Mouse (Mus musculus): ENCODE results near the gene S100a2. TPM values are rescaled to one million over a fixed set of nuclear protein-coding genes. Genes with fewer than 3 reads are reported as not detected.

Gene S100a2
- not detected in 2 replicates for total RNA-seq (2017)

- no peak for ATAC-seq (replicated peaks in 1 of 2; ENCODE audit: insufficient read depth in 1 of 2, low FRiP score in 2 of 2, low TSS enrichment in 1 of 2, low read depth in 1 of 2, poor library complexity in 2 of 2, severe bottlenecking in 2 of 2)
Observed at GRCm38 (mm10) chr3:90589947-90590346, at the start of gene S100a2. S100a2 (plus strand) TSS chr3:90590247.

GRCm38 (mm10) chr3:90540904-90541303 is 49.1 kb upstream of the S100a2 start:
- no peak for ATAC-seq (replicated peaks in 1 of 2; ENCODE audit: insufficient read depth in 1 of 2, low FRiP score in 2 of 2, low TSS enrichment in 1 of 2, low read depth in 1 of 2, poor library complexity in 2 of 2, severe bottlenecking in 2 of 2)

- ATAC-seq (replicated peaks in 1 of 2; ENCODE audit: insufficient read depth in 1 of 2, low FRiP score in 2 of 2, low TSS enrichment in 1 of 2, low read depth in 1 of 2, poor library complexity in 2 of 2, severe bottlenecking in 2 of 2) = no peak
Observed at GRCm38 (mm10) chr3:90549676-90550420, 40.2 kb upstream of the S100a2 start.

GRCm38 (mm10) chr3:90550421-90550790 is 39.6 kb upstream of the S100a2 start:
- ATAC-seq (replicated peaks in 1 of 2; ENCODE audit: insufficient read depth in 1 of 2, low FRiP score in 2 of 2, low TSS enrichment in 1 of 2, low read depth in 1 of 2, poor library complexity in 2 of 2, severe bottlenecking in 2 of 2) = no peak

GRCm38 (mm10) chr3:90552231-90552630 is 37.8 kb upstream of the S100a2 start:
- no peak for ATAC-seq (replicated peaks in 1 of 2; ENCODE audit: insufficient read depth in 1 of 2, low FRiP score in 2 of 2, low TSS enrichment in 1 of 2, low read depth in 1 of 2, poor library complexity in 2 of 2, severe bottlenecking in 2 of 2)

- no peak for ATAC-seq (replicated peaks in 1 of 2; ENCODE audit: insufficient read depth in 1 of 2, low FRiP score in 2 of 2, low TSS enrichment in 1 of 2, low read depth in 1 of 2, poor library complexity in 2 of 2, severe bottlenecking in 2 of 2)
Observed at GRCm38 (mm10) chr3:90555954-90556353, 34.1 kb upstream of the S100a2 start.

- no peak for ATAC-seq (replicated peaks in 1 of 2; ENCODE audit: insufficient read depth in 1 of 2, low FRiP score in 2 of 2, low TSS enrichment in 1 of 2, low read depth in 1 of 2, poor library complexity in 2 of 2, severe bottlenecking in 2 of 2)
Observed at GRCm38 (mm10) chr3:90560008-90560628, 29.9 kb upstream of the S100a2 start, which contains the start of gene S100a3. S100a3 (plus strand) TSS chr3:90560578.

- no peak for ATAC-seq (replicated peaks in 1 of 2; ENCODE audit: insufficient read depth in 1 of 2, low FRiP score in 2 of 2, low TSS enrichment in 1 of 2, low read depth in 1 of 2, poor library complexity in 2 of 2, severe bottlenecking in 2 of 2)
Observed at GRCm38 (mm10) chr3:90574691-90575090, 15.4 kb upstream of the S100a2 start.

- no peak for ATAC-seq (replicated peaks in 1 of 2; ENCODE audit: insufficient read depth in 1 of 2, low FRiP score in 2 of 2, low TSS enrichment in 1 of 2, low read depth in 1 of 2, poor library complexity in 2 of 2, severe bottlenecking in 2 of 2)
Observed at GRCm38 (mm10) chr3:90575320-90575719, 14.7 kb upstream of the S100a2 start.

GRCm38 (mm10) chr3:90576351-90577001 is 13.6 kb upstream of the S100a2 start:
- ATAC-seq (replicated peaks in 1 of 2; ENCODE audit: insufficient read depth in 1 of 2, low FRiP score in 2 of 2, low TSS enrichment in 1 of 2, low read depth in 1 of 2, poor library complexity in 2 of 2, severe bottlenecking in 2 of 2) = no peak

- no peak for ATAC-seq (replicated peaks in 1 of 2; ENCODE audit: insufficient read depth in 1 of 2, low FRiP score in 2 of 2, low TSS enrichment in 1 of 2, low read depth in 1 of 2, poor library complexity in 2 of 2, severe bottlenecking in 2 of 2)
Observed at GRCm38 (mm10) chr3:90579433-90579832, 10.6 kb upstream of the S100a2 start.

- ATAC-seq (replicated peaks in 1 of 2; ENCODE audit: insufficient read depth in 1 of 2, low FRiP score in 2 of 2, low TSS enrichment in 1 of 2, low read depth in 1 of 2, poor library complexity in 2 of 2, severe bottlenecking in 2 of 2) = no peak
Observed at GRCm38 (mm10) chr3:90581141-90581540, 8.9 kb upstream of the S100a2 start.

- no peak for ATAC-seq (replicated peaks in 1 of 2; ENCODE audit: insufficient read depth in 1 of 2, low FRiP score in 2 of 2, low TSS enrichment in 1 of 2, low read depth in 1 of 2, poor library complexity in 2 of 2, severe bottlenecking in 2 of 2)
Observed at GRCm38 (mm10) chr3:90582156-90582555, 7.9 kb upstream of the S100a2 start.

- ATAC-seq (replicated peaks in 1 of 2; ENCODE audit: insufficient read depth in 1 of 2, low FRiP score in 2 of 2, low TSS enrichment in 1 of 2, low read depth in 1 of 2, poor library complexity in 2 of 2, severe bottlenecking in 2 of 2) = no peak
Observed at GRCm38 (mm10) chr3:90582556-90582955, 7.5 kb upstream of the S100a2 start.

- no peak for ATAC-seq (replicated peaks in 1 of 2; ENCODE audit: insufficient read depth in 1 of 2, low FRiP score in 2 of 2, low TSS enrichment in 1 of 2, low read depth in 1 of 2, poor library complexity in 2 of 2, severe bottlenecking in 2 of 2)
Observed at GRCm38 (mm10) chr3:90583893-90584292, 6.2 kb upstream of the S100a2 start.

GRCm38 (mm10) chr3:90585595-90585994 is 4.5 kb upstream of the S100a2 start:
- peak in 1 of 2 experiments; percentile 46; a peak in 1 of 4 replicates for ATAC-seq (replicated peaks in 1 of 2; ENCODE audit: insufficient read depth in 1 of 2, low FRiP score in 2 of 2, low TSS enrichment in 1 of 2, low read depth in 1 of 2, poor library complexity in 2 of 2, severe bottlenecking in 2 of 2)

- no peak for ATAC-seq (replicated peaks in 1 of 2; ENCODE audit: insufficient read depth in 1 of 2, low FRiP score in 2 of 2, low TSS enrichment in 1 of 2, low read depth in 1 of 2, poor library complexity in 2 of 2, severe bottlenecking in 2 of 2)
Observed at GRCm38 (mm10) chr3:90586016-90586643, 3.9 kb upstream of the S100a2 start.

- ATAC-seq (replicated peaks in 1 of 2; ENCODE audit: insufficient read depth in 1 of 2, low FRiP score in 2 of 2, low TSS enrichment in 1 of 2, low read depth in 1 of 2, poor library complexity in 2 of 2, severe bottlenecking in 2 of 2) = peak; percentile 80
Observed at GRCm38 (mm10) chr3:90586906-90587305, 3.1 kb upstream of the S100a2 start.

All from hematopoietic stem cell, adult 5-6 weeks (primary cell).